Mouse (Mus musculus) ES-E14 (cell line): ENCODE measurements around the gene Cers6. TPM values are rescaled to one million over a fixed set of nuclear protein-coding genes. Genes with fewer than 3 reads are reported as not detected.

Experiments
- DNase-seq: peaks from one replicate; pipeline ENCODE4 v3.0.0-alpha.2; 2013; ENCODE audit warnings: low read depth, low spot score
- H3K27ac ChIP-seq: 2 replicates; pipeline ENCODE4 v1.5.1; 2012; ENCODE audit warnings: low read depth, mild to moderate bottlenecking, low read length, moderate library complexity, mixed read lengths; ENCODE audit not compliant: poor library complexity, insufficient read depth, severe bottlenecking
- H3K36me3 ChIP-seq: 2 replicates; pipeline ENCODE4 v1.6.1; 2012; ENCODE audit warnings: mild to moderate bottlenecking, low read length, moderate library complexity, mixed read lengths; ENCODE audit not compliant: control insufficient read depth, poor library complexity, insufficient read depth, severe bottlenecking
- H3K4me1 ChIP-seq, 2 experiments: fragments of 150-350 bp in 1 of 2; sonication (generic) in 1 of 2; 2 replicates each; pipeline ENCODE4 v1.6.1; 2012; ENCODE audit warnings: low read length in 2 of 2, mild to moderate bottlenecking in 1 of 2, mixed read lengths in 1 of 2; ENCODE audit not compliant: control insufficient read depth in 2 of 2, insufficient read depth in 2 of 2, poor library complexity in 1 of 2
- H3K4me3 ChIP-seq, 2 experiments: fragments of 150-350 bp in 1 of 2; sonication (generic) in 1 of 2; 2 replicates each; pipeline ENCODE4 v1.5.1; 2012; ENCODE audit warnings: low read length in 2 of 2, low read depth in 1 of 2, mild to moderate bottlenecking in 1 of 2, mixed read lengths in 1 of 2; ENCODE audit not compliant: insufficient read depth in 1 of 2, poor library complexity in 1 of 2, severe bottlenecking in 1 of 2
- H3K9ac ChIP-seq: 2 replicates; pipeline ENCODE4 v1.6.1; 2012; ENCODE audit warnings: low read depth, mild to moderate bottlenecking, low read length, mixed read lengths; ENCODE audit not compliant: poor library complexity, insufficient read depth, severe bottlenecking
- H3K9me3 ChIP-seq: fragments of 150-350 bp; sonication (generic); 2 replicates; pipeline ENCODE4 v1.6.1; 2012; ENCODE audit warnings: low read depth, mild to moderate bottlenecking, low read length; ENCODE audit not compliant: control insufficient read depth, insufficient read depth
- CHD2 ChIP-seq: IDR thresholded peaks from 2 replicates; pipeline ENCODE4 v1.6.1; 2014; ENCODE audit warnings: mild to moderate bottlenecking, low read depth, low read length, inconsistent platforms
- HCFC1 ChIP-seq: IDR thresholded peaks from 2 replicates; pipeline ENCODE4 v1.6.1; 2012; ENCODE audit warnings: low read length, inconsistent platforms, borderline replicate concordance; ENCODE audit not compliant: insufficient read depth
- MAFK ChIP-seq: IDR thresholded peaks from 2 replicates; pipeline ENCODE4 v1.6.1; 2014; ENCODE audit warnings: mild to moderate bottlenecking, low read depth, low read length, inconsistent platforms; ENCODE audit not compliant: insufficient read depth
- ZC3H11A ChIP-seq: IDR thresholded peaks from 2 replicates; pipeline ENCODE4 v1.6.1; 2012; ENCODE audit warnings: low read depth, mild to moderate bottlenecking, inconsistent platforms, low read length, borderline replicate concordance
- ZNF384 ChIP-seq: IDR thresholded peaks from 2 replicates; pipeline ENCODE4 v1.6.1; 2012; ENCODE audit warnings: low read depth, low read length, inconsistent platforms
- in situ Hi-C, 2 experiments: fragments of 600-800 bp; cut with MboI; formaldehyde crosslinking; loops; one replicate each; pipeline ENCODE4 v1.15.1; 2025; ENCODE audit warnings: low sequenced_read_pairs in 2 of 2, inconsistent platforms in 1 of 2; ENCODE audit not compliant: unreplicated experiment in 2 of 2
- total RNA-seq: library from RNA; depleted of rRNA; stranded (reverse); fragments of 300-350 nt; gene quantifications from 2 replicates; pipeline ENCODE4 v1.2.3, GENCODE M21; 2012

Cers6 gene
- total RNA-seq, 1 experiment: 33.6 TPM

- peak overlapping the region; percentile 42; the same call in 1 of the 2 replicates for H3K27ac ChIP-seq
- peak overlapping the region in 1 of 2 experiments; percentile 12; a peak in 1 of 4 replicates for H3K4me3 ChIP-seq
- H3K9ac ChIP-seq: no peak overlapping the region
- no peak for DNase-seq
- peaks cover 29 to 35% of the 10 kb centered on the region in 2 experiments for H3K4me1 ChIP-seq
- TF ChIP-seq MAFK (no peak), HCFC1 (no peak), ZNF384 (no peak), CHD2 (no peak), ZC3H11A (no peak)
- no peaks in the 10 kb centered on the region for H3K36me3 ChIP-seq
- H3K9me3 ChIP-seq: no peaks in the 10 kb centered on the region
- in situ Hi-C loops: no loop called here
These were observed 186.1 kb downstream of the Cers6 start for GRCm38 (mm10) chr2:69047297-69047696.

GRCm38 (mm10) chr2:69047805-69048204 lies 186.6 kb downstream of the Cers6 start:
- H3K27ac ChIP-seq: peak overlapping the region; percentile 42; the same call in 1 of the 2 replicates
- no peak for TF ChIP-seq ZNF384
- no peak for TF ChIP-seq HCFC1
- peak; percentile 39 for TF ChIP-seq CHD2
- in situ Hi-C loops: no loop called here
- H3K36me3 ChIP-seq: 0 out of 2 replicates have a peak, but pooled peaks cover 2% of the 10 kb centered on the region
- H3K9ac ChIP-seq: no peak overlapping the region
- H3K4me3 ChIP-seq: peak overlapping the region in 1 of 2 experiments; percentile 12; a peak in 1 of 4 replicates
- H3K9me3 ChIP-seq: no peaks in the 10 kb centered on the region
- H3K4me1 ChIP-seq: peaks cover 29 to 35% of the 10 kb centered on the region in 2 experiments
- peak; percentile 58 for DNase-seq

DNA sequence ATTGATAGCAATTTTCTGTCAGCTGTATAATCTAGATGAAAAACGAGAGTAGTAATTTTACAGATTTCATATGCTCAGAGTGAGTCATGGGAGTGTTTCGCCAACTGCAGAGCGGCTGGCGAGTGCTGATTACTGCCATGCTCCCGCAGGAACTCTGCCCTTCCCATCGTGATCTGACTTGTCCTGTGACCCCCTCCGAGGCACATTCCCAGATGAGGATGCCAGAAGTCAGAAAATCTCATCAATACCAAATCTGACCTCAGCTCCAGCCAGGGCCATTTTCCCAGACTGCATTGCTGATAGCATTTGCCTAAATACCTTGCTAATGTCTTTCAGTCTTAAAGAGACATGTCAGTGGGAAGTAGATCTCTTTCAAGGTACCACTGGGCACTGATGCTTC lies 187.9 kb downstream of the Cers6 start:
- Histone ChIP-seq H3K9me3 (no peaks in the 10 kb centered on the region), H3K36me3 (0 out of 2 replicates have a peak, but pooled peaks cover 2% of the 10 kb centered on the region), H3K27ac (no peak overlapping the region), H3K9ac (no peak overlapping the region), H3K4me3 (no peak overlapping the region; a peak in 1 of 4 replicates), H3K4me1 (peaks cover 29 to 35% of the 10 kb centered on the region in 2 experiments)
- DNase-seq: no peak
- no peak for TF ChIP-seq CHD2
- TF ChIP-seq HCFC1: no peak
- TF ChIP-seq ZNF384: no peak
- no peak for TF ChIP-seq ZC3H11A
- no peak for TF ChIP-seq MAFK
- in situ Hi-C loops: no loop called here

GRCm38 (mm10) chr2:69050189-69050588 lies 188.9 kb downstream of the Cers6 start:
- H3K4me1 ChIP-seq: peaks cover 29 to 34% of the 10 kb centered on the region in 2 experiments
- in situ Hi-C loops: loop anchor here in 1 of 2 experiments (25.0 kb wide), 1 partner anchor 263 kb away; no protein-coding TSS in a partner anchor
- no peak for TF ChIP-seq ZNF384
- no peak for TF ChIP-seq MAFK
- TF ChIP-seq CHD2: no peak
- TF ChIP-seq HCFC1: no peak
- TF ChIP-seq ZC3H11A: no peak

GRCm38 (mm10) chr2:69051596-69051995 lies 190.4 kb downstream of the Cers6 start:
- Histone ChIP-seq H3K4me3 (no peak overlapping the region), H3K27ac (no peak overlapping the region), H3K9me3 (no peaks in the 10 kb centered on the region), H3K36me3 (0 out of 2 replicates have a peak, but pooled peaks cover 2% of the 10 kb centered on the region), H3K9ac (no peak overlapping the region), H3K4me1 (peaks cover 23 to 25% of the 10 kb centered on the region in 2 experiments)
- in situ Hi-C loops: loop anchor here in 1 of 2 experiments (25.0 kb wide), 1 partner anchor 264 kb away; no protein-coding TSS in a partner anchor
- TF ChIP-seq CHD2: no peak
- no peak for TF ChIP-seq HCFC1
- TF ChIP-seq ZNF384: no peak
- no peak for TF ChIP-seq MAFK
- TF ChIP-seq ZC3H11A: no peak
- DNase-seq: no peak

More at GRCm38 (mm10) chr2:69050189-69050588, 188.9 kb downstream of the Cers6 start:
- no peak overlapping the region for H3K27ac ChIP-seq
- no peak overlapping the region for H3K9ac ChIP-seq
- no peak overlapping the region for H3K4me3 ChIP-seq
- no peak for DNase-seq
- no peaks in the 10 kb centered on the region for H3K9me3 ChIP-seq
- H3K36me3 ChIP-seq: 0 out of 2 replicates have a peak, but pooled peaks cover 2% of the 10 kb centered on the region
